Mouse (Mus musculus) urinary bladder, postnatal 14 days (tissue): Measurements from ENCODE around the gene Olfr703.

Source experiments
- DNase-seq: peaks from one replicate; pipeline ENCODE4 v3.0.0; 2021; ENCODE audit warnings: low spot score

Olfr703 gene

GRCm38 (mm10) chr7:106843060-106843459 lies at the start of gene Olfr703:
Olfr703 (plus strand) TSS chr7:106843360.
- no peak for DNase-seq

- no peak for DNase-seq
Observed at GRCm38 (mm10) chr7:106808734-106809133, 34.4 kb upstream of the Olfr703 start, which contains the start of gene Olfr700. Olfr700 (minus strand) TSS chr7:106808834.

- no peak for DNase-seq
Observed at GRCm38 (mm10) chr7:106813829-106814228, 29.3 kb upstream of the Olfr703 start, which contains the start of gene Olfr701. Olfr701 (plus strand) TSS chr7:106814129.

GRCm38 (mm10) chr7:106815775-106816174 lies 27.4 kb upstream of the Olfr703 start:
- no peak for DNase-seq

- DNase-seq, result no peak
Observed at GRCm38 (mm10) chr7:106818414-106818813, 24.7 kb upstream of the Olfr703 start.

GRCm38 (mm10) chr7:106833793-106834192 lies 9.4 kb upstream of the Olfr703 start, which contains the start of gene Olfr702:
Olfr702 (minus strand) TSS chr7:106833893.
- DNase-seq, result no peak

GRCm38 (mm10) chr7:106862885-106863284 lies 19.7 kb downstream of the Olfr703 start, which contains the start of gene Olfr704:
Olfr704 (plus strand) TSS chr7:106863185.
- DNase-seq, result no peak

- DNase-seq, result no peak
Observed at GRCm38 (mm10) chr7:106876791-106877190, 33.6 kb downstream of the Olfr703 start, which contains the start of gene Olfr705. Olfr705 (minus strand) TSS chr7:106876891.

GRCm38 (mm10) chr7:106888062-106888461 lies 44.9 kb downstream of the Olfr703 start, which contains the start of gene Olfr706:
Olfr706 (minus strand) TSS chr7:106888162.
- no peak for DNase-seq
